Mouse (Mus musculus) retina, embryonic 14.5 days (tissue): Measurements from ENCODE around the gene Rnf181.
A peak's percentile ranks its signal among the peaks of the same experiment; 100 is the strongest.

Source experiments
- DNase-seq: peaks from one replicate; pipeline ENCODE4 v3.0.0-alpha.2; 2015; ENCODE audit warnings: low spot score

Gene Rnf181

DNA sequence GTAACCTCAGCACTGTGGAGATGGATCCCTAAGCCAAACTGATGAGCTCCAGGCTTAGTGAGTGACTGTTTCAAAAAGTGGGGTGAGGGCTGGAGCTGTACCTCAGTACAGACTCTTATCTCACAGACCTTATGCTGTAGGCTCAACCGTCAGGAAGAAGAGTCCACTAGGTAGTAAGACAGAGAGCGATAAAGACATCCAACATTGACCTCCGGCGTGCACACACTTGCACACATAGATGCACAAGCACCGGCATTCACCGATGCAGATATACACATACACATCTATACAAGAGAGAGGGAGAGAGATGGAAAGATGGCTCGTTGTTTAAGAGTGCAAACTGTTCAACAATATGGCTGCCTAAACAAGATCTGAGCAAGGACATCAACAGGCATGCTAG lies 17.2 kb upstream of the Rnf181 start:
- no peak for DNase-seq

DNA sequence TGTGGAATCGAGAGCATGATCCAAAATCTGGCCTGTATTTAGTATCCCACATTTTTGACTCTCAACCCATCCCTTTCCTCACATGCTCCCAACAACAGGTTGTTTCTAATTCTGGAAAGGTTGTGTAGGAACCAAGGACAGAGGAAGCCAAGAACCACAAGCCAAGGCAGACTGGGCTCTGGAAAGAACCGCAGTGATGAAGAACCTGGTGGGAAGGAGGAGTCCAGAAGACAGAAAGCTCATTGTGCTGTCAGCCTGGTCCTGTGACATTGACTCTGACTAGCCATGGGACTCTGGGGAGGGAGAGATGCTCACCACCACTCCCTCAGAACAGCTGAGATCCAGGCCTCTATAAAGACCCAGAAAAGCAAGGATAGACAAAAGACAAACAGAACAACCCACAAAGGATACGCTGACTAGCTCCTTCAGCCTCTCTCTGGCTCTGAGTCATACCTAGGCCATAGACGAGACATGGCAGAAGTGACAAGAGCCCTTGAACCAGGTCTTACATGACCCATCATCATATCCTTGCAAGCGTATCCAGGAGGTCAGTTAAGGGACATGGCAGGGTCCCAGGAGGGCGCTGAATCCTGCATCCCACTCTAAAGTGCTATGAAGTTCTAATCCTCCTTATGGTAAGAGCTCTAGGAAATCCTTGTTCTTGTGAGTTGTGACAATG lies 16.5 kb upstream of the Rnf181 start:
- no peak for DNase-seq

DNA sequence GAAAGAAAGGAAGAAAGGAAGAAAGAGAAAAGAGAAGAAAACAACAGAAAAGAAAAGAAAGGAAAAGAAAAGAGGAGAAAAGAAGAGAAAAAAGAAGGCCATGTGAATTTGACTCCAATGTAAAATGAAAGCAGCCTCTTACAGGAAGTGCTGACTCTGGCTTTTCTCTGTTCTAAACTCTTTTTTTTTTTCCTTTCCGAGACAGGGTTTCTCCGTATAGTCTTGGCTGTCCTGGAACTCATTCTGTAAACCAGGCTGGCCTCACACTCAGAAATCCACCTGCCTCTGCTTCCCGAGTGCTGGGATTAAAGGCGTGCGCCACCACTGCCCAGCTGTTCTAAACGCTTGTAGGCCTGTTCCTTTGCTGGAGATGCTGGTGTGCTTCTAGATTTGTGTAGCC lies 15.7 kb upstream of the Rnf181 start:
- DNase-seq = no peak

DNA sequence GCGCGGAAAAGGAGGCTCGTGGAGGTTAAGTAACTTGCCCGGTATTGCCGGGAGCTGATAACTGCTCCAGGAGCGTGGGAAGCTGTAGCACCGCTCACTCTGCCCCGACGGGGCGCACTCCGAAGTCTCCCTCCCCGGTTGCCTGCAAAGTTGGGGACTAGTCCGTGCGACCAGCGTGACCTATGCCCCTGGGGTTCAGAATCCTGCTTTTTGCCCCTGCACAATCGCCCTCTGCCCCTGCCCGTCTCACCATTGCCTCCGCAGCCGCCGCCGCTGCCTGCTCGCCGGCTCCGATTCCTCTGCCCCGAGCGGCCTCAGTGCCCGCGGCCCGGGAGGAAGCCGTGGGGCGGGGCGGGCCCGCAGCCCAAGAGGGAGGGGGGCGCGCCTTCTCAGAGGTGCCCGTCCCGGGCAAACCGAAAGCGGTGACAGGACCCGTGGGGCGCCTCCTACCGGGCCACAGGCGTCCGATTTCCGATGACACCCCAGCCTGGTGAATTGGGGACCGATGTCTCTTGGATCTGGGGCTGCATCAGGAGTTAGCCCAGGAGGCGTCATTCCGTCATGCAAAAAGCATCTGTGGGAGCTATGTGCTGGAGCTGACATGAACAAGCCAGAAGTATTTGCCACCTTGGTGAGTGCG lies 13.5 kb upstream of the Rnf181 start, which contains the start of gene Vamp5:
TSS of gene Vamp5 (minus strand) at position 338 of the 640 bp plus-strand sequence.
- peak; percentile 66 for DNase-seq

DNA sequence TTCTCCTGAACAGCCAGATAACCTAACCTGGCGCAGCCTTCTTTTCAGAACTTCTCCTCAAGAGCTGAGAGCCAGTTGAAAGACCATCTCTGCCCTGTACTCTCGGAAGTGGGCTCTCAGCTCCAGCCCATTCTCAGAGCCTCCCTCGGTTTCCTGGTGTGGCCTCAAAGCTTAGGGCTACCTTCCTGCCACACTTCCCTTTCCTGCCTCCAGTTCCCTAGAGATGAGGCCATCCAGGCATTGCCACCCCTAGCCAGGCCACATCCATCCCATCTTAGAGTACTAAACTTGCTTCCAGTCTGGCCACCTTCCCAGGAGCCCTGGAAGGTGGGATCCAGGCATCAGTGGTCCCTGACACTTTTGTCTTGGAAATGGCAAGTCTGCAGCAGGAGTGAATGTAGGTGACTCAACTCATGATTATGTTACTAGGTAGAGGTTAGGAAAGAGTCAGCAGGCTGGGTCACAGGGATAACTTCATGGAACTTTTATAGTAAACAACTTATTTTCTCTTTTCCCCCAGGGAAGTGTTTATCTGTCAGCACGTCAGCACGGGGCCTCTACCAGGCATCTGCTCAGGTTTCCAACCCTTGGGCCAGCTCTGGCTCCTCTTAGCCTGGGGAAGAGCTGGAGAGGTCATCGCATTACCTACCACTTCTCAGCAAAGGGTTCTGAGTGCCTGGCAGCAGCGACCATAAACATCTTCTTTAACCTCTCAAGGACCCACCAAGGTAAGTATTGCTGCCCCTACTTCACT lies 12.8 kb upstream of the Rnf181 start:
- no peak for DNase-seq

DNA sequence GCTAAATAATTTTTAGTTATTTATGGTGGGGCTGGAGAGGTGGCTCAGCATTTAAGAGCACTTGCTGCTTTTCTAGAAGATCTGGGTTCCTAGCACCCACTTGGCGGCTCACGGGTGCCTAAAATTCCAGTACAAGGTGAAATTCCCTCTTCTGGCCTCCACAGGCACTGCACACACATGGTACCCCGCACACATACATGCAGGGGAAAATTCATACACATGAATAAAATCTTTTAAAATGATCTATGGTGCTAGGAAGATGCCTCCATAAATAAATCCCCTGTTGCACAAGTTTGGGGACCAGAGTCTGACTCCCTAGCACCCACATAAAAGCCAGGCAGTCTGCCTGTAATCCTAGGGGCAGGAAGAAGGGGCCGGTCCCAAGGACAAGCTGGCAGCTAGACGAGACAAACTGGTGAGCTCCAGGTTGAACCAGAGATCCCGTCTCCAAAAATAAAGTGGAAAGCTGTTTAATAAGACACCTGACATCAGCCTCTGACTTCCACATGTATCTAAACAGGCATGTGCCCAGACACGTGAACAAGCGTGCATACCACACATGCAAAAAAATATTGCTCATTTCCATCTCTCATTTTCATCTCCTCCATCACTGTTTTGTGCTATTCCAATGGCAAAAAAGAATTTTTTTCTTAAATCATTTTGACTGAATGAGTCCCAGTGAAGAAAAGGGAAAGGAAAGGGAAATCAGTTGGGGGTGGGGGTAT lies 11.9 kb upstream of the Rnf181 start:
- DNase-seq = no peak

DNA sequence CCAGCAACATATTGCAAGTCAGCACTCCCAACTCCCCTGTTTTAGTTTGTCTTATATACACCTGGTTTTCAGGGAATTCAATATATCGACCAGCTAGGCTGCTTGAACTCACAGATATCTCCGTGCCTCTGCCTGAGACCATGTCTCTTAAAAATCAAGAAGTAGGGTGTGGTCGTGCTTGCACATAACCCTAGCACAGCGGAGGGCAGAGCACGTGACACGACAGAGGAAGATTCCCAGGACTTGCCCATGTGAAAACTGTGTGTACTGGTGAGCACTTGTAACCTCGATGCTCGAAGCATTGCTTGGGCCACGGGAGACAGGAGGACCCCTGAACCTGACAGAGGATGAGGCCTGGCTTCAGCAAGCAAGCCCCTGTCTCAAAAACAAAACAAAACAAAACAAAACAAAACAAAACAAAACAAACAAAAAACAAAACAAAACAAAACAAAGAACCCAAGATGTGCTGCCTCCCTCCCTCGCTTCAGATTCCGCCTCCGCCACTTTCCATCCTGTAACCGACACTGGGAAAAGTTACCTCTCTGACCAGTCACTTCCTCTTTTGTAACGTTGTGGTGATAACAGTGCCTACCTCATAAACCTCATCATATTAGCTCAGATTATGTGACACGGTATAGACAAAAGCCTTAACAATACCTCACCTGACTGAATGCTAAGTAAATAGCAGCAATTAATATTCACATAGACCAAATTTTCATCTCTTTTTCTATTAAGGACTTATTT lies 8.2 kb upstream of the Rnf181 start:
- DNase-seq = no peak

DNA sequence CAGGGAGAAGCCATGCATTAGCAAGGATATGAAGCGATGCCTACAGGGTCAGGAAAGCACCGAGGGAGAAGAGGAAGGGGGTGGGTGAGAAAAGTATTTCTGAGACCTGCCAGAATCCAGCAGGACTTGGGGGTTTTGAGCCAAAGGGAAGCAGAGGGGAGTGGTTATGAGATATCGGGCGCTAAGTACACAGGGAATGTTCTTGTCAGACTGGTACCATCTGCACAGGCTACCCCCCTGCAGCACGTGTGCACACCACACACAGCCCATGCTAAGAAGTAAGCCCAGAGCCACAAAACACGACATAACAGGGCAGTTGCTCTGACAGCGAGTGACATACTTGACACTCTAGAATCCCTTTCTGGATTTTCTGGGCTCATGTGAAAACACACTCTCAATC lies 7.5 kb upstream of the Rnf181 start:
- DNase-seq = no peak

DNA sequence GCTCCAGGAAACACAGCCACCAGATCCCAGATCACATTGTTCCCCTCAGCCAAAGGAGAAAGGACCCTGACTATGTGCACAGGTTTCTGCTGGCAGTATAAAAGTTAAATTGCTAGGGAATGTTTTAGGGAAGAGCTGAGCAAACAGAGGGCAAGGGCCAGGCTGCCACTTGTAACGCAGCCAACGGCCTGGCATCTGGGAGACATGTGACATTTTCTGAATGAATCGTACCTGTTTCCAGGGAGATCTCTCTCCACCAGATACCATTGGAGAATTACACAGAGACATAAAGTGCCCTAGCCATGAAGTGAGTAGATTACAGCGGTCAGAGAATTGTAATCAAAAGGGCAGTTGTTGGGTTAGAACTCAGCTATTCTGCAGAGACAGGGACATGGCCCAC lies 6.4 kb upstream of the Rnf181 start:
- DNase-seq = no peak

DNA sequence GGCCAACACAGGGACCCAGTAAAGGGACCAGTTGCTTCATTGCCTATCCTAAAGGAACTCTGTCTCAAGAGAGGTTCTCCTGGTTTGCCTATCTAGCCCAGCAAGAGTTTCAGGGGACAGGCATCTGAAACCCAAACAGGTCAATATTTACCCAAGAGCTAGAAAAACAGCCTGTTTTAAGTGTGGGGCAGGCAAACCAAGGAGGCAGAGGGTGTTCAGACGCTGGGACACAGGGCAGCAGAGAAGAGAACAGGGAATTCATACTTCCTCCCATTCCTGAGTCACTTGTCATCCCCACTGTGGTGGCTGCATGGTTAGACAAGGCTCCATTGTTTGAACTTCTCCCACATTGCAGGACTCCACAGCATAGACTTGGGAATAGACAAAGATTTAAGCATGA lies 4.8 kb upstream of the Rnf181 start:
- no peak for DNase-seq

DNA sequence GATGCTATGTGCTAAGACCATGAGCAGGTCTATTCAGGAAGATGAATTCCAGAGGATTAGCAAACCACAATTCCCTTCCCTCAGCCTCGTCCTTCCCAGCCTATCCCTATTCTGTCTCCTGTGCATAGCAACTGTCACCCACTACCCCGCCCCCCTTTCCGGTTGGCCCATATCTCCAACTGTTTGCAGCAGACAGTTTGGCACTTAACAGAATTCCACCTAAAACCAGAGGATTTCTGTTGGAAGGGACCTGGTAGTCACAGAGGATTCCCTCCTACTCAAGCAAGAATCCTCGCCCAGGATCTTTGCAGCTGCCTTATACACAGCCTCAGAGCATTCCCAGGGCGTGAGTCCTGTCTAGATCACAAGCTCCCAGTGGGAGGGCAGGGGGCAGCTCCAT lies 4.4 kb upstream of the Rnf181 start:
- DNase-seq = no peak

DNA sequence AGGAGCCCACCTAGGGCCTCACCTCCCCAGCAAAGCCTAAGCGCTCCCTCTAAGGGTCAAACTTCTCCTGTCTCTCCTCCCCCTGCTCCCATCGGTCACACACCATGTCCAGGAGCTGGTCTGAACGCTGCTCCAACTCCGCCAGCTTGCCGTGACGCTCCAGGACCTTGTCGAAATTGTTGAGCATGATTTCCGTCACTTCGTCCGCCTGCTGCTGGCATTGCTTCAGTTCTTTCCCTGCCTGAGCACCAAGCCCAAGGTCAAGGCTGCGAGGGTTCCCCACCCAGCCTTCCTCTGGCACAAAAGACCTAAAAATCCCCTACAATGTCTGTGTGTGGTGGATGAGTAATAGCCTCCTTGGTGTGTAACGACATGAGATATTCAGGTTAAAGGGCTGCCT lies 3.3 kb upstream of the Rnf181 start:
- DNase-seq = no peak

DNA sequence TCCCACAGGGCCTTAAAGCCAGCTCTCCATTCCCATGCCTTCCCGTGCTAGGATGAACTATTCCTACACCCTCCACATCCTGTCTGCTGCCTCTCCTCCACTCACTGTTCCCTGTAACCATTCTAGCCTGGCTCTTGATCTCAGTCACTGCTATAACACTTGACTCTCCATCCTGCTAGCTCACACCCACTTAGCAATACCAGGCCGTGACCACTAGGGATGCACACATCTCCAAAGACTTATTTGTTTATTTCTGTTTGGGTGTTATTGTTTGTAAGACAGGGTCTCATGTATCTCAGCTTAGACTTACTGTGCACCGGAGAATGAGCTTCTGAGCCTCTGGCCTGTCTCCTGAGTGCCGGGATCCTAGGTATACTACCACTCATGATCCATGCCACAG lies 2.8 kb upstream of the Rnf181 start:
- DNase-seq = no peak

DNA sequence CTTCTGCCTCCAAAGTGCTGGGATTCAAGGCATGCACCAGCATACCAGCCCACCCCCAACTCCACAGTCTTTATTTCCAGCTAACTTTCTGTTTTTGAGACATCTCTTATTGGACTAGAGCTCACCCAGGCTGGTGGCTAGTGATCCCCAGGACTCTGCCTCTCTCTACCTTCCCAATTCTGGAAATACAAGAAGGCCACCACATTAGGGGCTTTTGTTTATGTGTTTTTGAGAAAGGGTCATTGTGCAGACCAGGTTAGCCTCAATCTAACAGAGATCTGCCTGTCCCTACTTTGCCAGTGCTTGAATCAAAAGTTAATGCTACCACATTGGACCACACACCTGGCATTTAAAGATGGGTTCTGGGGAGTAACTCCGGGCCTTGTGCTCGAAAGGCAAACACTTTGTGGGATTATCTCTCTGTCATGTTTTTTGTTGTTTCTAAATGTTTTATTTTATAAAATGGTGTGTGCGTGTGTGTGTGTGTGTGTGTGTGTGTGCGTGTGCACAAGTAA lies 761 bp upstream of the Rnf181 start:
- DNase-seq = no peak

DNA sequence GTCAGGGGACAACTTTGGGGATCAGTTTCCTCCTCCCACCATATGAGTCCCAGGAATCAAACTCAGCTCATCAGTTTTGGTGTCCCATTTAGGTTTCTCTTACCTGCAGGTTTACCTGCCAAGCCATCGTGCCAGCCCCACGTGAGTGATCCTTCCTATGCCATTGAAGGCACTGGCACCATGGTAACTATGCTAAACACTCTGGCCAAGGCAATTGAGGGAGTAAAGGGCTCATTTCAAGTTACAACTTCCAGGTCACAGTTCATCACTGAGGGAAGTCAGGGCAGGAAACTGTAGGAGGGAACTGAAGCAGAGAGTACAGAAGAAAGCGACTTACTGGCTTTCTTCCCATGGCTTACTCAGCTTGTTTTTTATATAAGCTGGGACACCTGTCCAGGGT lies 452 bp downstream of the Rnf181 start:
- DNase-seq = no peak

DNA sequence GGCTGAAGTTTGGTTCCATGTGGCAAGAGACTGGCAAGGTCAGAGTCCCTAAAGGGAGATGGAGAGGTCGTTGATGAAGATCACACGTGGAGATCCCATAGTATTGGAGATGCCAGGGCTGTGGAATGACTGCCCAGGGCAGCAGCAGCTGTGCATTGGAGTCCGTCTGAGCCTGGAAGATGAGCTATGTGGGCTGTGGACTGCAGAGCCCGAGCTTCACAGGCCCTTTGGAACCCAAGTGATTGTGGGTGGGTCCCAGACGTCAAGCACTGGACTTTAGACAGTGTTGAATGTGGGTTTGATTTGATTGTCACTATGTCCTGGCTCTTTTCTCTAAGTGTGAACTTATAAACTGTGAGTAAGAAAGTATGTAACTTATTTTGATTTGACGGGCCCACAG lies 1.8 kb downstream of the Rnf181 start:
- no peak for DNase-seq

DNA sequence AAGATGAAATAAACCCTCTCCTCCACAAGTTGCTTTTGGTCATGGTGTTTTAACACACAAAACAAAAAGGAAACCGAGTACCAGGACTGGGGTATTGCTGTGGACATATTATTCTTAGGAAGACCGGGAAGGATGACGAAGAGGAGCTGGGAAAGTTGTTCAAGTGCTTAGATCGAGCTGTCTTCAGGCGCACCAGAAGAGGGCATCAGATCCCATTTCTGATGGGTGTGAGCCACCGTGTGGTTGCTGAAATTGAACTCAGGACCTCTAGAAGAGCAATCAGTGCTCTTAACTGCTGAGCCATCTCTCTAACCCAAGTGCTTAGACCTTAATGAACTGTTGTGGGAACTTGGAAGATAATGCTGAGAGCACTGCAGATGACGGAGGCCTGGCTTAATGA lies 2.7 kb downstream of the Rnf181 start:
- DNase-seq = no peak

DNA sequence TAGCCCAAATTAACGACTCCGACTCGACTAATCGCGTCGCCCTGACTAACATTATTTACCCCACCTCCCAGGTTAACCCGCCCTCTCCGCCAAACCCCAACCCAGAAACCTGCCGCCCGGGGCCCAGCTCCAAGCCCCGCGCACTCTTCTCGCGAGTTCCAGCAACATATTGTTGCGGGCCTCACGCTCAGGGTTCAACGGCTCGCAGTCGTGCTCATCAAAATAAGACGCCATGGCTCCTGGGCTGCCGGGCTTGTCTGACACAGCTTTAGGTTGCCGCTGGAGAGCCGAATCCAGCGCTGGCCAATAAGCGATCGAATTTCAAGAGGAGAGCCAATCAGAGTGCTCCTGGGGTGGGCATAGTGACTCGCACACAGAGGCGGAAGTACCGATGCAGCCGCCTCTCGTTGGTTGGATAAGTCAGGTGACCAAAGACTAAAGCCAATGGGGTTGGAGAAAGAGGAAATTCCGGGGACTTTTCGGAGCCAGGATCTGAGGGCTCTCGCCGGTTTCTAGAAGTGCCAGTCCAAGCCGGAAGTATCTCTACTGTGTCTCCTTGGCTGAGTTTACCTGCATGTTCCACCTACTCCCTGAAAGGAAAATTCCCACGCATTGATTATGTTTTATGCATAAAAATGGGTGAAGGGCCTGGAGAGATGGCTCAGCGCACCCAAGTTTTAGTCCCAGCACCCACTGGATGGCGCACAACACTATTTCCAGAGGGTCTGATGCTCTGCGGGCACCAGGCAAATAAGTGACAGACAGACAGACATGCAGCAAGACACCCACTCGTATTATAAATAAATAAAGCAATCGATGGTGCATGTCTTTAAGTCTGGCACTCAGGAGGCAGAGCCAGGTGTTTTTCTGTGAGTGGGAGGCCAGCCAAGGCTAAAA lies 4.4 kb downstream of the Rnf181 start:
- DNase-seq = peak; percentile 99

DNA sequence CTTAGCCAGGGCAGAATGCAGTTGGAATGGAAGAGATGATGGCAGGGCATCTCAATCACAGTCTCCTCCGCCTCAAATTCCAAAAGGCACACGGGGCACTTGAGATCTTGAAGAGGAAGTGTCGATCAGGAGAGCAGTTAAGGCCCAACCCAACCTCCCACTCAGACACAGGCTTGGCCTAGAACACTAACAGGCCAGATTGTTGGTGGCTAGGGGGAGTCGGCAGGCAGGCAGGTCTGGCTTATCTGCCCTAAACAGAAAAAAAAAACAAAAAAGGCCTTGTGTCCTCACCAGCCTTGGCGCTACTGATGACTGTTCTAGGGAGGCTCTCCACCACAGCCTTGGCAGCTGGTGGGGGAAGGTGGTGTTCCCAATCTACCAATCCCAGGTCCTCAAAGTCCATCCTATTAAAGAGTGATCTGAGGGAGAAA lies 5.6 kb downstream of the Rnf181 start:
- DNase-seq = no peak

DNA sequence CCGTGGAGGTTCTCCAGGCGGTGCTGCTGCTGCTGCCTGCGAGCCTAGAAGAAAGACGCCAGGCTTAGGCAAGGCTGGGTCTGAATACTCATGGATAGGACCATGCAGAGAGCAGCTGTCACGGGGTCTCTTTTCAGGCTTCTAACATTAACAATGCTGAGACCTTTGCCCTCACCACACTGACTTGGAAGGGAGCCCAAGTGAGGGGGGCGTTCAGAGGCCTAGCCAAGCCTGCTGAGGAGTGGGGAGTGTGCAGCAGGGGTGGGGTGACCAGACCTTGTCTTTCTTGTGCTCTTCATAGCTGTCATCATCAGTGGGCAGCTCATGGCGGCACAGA lies 6.2 kb downstream of the Rnf181 start:
- no peak for DNase-seq
